Mouse (Mus musculus) heart, embryonic 11.5 days (tissue): ENCODE results near the gene Atp6v0d1. TPM values are rescaled to one million over a fixed set of nuclear protein-coding genes. Genes with fewer than 3 reads are reported as not detected.

Experiments
- ATAC-seq: fragments of 200-750 bp; cut with Nextera tagmentation; replicated peaks from 2 replicates; pipeline ENCODE4 v1.8.0; 2017; ENCODE audit warnings: moderate library complexity; ENCODE audit not compliant: insufficient number of reproducible peaks, low FRiP score, low TSS enrichment
- H3K27ac ChIP-seq: fragments of 300-500 bp; sonication (generic); 2 replicates; pipeline ENCODE4 v1.5.1; 2014; ENCODE audit warnings: mild to moderate bottlenecking, low read depth, low read length
- H3K27me3 ChIP-seq: fragments of 300-500 bp; sonication (generic); 2 replicates; pipeline ENCODE4 v1.6.1; 2014; ENCODE audit warnings: mild to moderate bottlenecking, low read length, mixed read lengths; ENCODE audit not compliant: control insufficient read depth, insufficient read depth
- H3K36me3 ChIP-seq: fragments of 300-500 bp; sonication (generic); 2 replicates; pipeline ENCODE4 v1.6.1; 2014; ENCODE audit warnings: mild to moderate bottlenecking, low read length, moderate library complexity, mixed read lengths; ENCODE audit not compliant: control insufficient read depth, insufficient read depth
- H3K4me1 ChIP-seq: fragments of 300-500 bp; sonication (generic); 2 replicates; pipeline ENCODE4 v1.6.1; 2014; ENCODE audit warnings: low read length; ENCODE audit not compliant: control insufficient read depth, insufficient read depth
- H3K4me2 ChIP-seq: fragments of 300-500 bp; sonication (generic); 2 replicates; pipeline ENCODE4 v1.6.1; 2014; ENCODE audit warnings: mild to moderate bottlenecking, moderate library complexity
- H3K4me3 ChIP-seq: fragments of 300-500 bp; sonication (generic); 2 replicates; pipeline ENCODE4 v1.5.1; 2014; ENCODE audit warnings: low read depth, low read length
- H3K9ac ChIP-seq: fragments of 300-500 bp; sonication (generic); 2 replicates; pipeline ENCODE4 v1.6.1; 2014; ENCODE audit warnings: mild to moderate bottlenecking, low read depth, low read length, moderate library complexity
- H3K9me3 ChIP-seq: fragments of 300-500 bp; sonication (generic); replicated peaks from 2 replicates; pipeline ENCODE4 v1.6.1; 2016; ENCODE audit warnings: low read length; ENCODE audit not compliant: control insufficient read depth
- WGBS: fragments of 180-500 bp; shearing (Covaris S2); extraction: QIAGEN DNeasy Blood & Tissue Kit; methylation state at CpG from one replicate; pipeline ENCODE4 v1.1.7; 2014; ENCODE audit not compliant: insufficient replicate concordance; 5-methylcytosine and 5-hydroxymethylcytosine counted together
- polyA plus RNA-seq: library from polyadenylated mRNA; unstranded; fragments of >200 nt; fragmentation: Nextera tagmentation; extraction: Ambion mirVana; gene quantifications from 2 replicates; pipeline ENCODE4 v1.2.1, GENCODE M21; 2014

Gene Atp6v0d1
- polyA plus RNA-seq, 1 experiment from 2014 or later: 80.7 TPM

DNA sequence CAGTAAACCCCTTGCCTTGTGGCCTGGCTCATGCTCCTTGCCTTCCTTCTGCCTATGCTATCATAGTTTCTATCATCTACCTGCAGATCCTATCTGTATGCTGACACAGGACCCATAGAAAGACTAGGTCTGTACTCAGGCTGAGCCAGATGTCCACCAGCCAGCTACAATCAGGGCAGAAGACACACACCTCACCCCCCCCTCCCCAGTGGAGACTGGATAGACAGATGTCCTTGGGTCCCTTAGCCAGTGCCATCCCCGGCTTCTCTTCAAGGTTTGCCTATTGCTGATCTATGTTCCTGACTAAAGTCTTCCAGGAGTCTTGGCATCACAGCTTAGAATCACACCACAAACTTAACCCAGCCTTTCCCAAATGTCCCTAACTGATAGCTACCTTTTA, 37.6 kb downstream of the Atp6v0d1 start:
- no peak overlapping the region for H3K9ac ChIP-seq
- no peaks in the 10 kb centered on the region for H3K9me3 ChIP-seq
- H3K36me3 ChIP-seq: peaks cover 6% of the 10 kb centered on the region
- H3K4me1 ChIP-seq: peaks cover 14% of the 10 kb centered on the region
- ATAC-seq: no peak
- H3K4me3 ChIP-seq: no peak overlapping the region
- no peak overlapping the region for H3K4me2 ChIP-seq
- no peak overlapping the region for H3K27ac ChIP-seq
- no peaks in the 10 kb centered on the region for H3K27me3 ChIP-seq
- WGBS: 94% methylated on average over 1 of the region's 1 CpGs

- Histone ChIP-seq H3K36me3 (peaks cover 6% of the 10 kb centered on the region), H3K4me1 (peaks cover 18% of the 10 kb centered on the region)
Measured at GRCm38 (mm10) chr8:105527110-105527509, 38.7 kb downstream of the Atp6v0d1 start.

GRCm38 (mm10) chr8:105522890-105523289, 43.0 kb downstream of the Atp6v0d1 start:
- Histone ChIP-seq H3K4me3 (no peak overlapping the region), H3K9me3 (no peaks in the 10 kb centered on the region), H3K4me2 (no peak overlapping the region), H3K9ac (no peak overlapping the region), H3K4me1 (peaks cover 39% of the 10 kb centered on the region), H3K27me3 (peaks cover 12% of the 10 kb centered on the region), H3K27ac (no peak overlapping the region), H3K36me3 (peaks cover 4% of the 10 kb centered on the region)
- ATAC-seq: no peak
- 67% methylated on average over 9 of the region's 9 CpGs for WGBS

More at GRCm38 (mm10) chr8:105527110-105527509, 38.7 kb downstream of the Atp6v0d1 start:
- Histone ChIP-seq H3K9me3 (no peaks in the 10 kb centered on the region), H3K4me3 (no peak overlapping the region), H3K4me2 (no peak overlapping the region), H3K9ac (no peak overlapping the region), H3K27me3 (no peaks in the 10 kb centered on the region), H3K27ac (no peak overlapping the region)
- no peak for ATAC-seq
- 74% methylated on average over 2 of the region's 2 CpGs for WGBS

DNA sequence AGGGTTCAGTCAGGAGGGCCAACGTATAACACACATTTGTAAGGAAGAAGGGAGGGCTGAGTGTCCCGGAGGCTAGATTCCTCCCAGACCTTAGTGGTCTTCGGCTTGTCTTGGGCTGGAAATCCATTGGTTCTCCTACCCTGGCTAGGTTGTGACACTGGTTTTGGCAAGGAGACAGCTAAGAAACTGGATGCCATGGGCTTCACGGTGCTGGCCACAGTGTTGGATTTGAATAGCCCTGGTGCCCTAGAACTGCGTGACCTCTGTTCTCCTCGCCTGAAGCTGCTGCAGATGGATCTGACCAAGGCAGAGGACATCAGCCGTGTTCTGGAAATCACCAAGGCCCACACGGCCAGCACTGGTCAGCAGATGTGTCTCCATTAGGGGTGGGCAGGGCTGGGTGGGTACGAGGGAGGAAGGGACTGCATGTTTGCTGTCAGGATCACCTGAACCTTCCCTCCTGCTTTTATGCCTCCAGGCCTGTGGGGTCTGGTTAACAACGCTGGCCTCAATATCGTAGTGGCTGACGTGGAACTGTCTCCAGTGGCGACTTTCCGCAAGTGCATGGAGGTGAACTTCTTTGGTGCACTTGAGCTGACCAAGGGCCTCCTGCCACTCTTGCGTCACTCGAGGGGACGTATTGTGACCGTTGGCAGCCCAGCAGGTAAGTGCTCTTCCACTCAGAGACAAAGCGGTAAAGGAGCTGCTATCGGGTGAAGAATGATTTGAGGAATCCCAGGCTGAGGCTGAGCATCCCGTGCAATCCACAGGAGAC, 43.7 kb downstream of the Atp6v0d1 start:
- Histone ChIP-seq H3K4me1 (peaks cover 46% of the 10 kb centered on the region), H3K36me3 (peaks cover 4% of the 10 kb centered on the region), H3K27me3 (peaks cover 19% of the 10 kb centered on the region), H3K9me3 (no peaks in the 10 kb centered on the region), H3K9ac (no peak overlapping the region), H3K27ac (no peak overlapping the region), H3K4me3 (no peak overlapping the region), H3K4me2 (no peak overlapping the region)
- no peak for ATAC-seq
- 72% methylated on average over 21 of the region's 21 CpGs for WGBS

DNA sequence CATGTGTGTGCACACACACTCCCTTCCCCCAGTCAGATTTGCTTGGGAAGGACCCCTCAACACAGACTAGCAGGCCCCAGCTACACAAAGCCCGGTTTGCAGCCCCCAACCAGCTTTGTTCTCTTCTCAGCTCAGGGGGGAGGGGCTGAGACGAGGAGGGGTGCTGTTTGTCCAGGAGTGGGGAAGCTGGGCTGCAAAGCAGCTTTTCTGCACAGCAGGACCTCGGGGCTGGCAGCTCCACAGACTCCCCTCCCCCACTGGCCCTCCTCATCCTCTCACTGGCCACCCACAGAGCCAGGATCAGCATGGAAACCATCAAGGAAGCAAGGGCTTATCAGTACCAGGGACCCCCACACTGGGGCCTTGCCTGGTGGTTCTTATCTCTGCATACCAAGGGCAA, 44.8 kb downstream of the Atp6v0d1 start:
- H3K27ac ChIP-seq: peak overlapping the region; percentile 47
- H3K4me3 ChIP-seq: no peak overlapping the region
- no peak for ATAC-seq
- H3K36me3 ChIP-seq: peaks cover 4% of the 10 kb centered on the region
- 0% methylated on average over 3 of the region's 3 CpGs for WGBS
- H3K4me2 ChIP-seq: peak overlapping the region; percentile 23
- peaks cover 20% of the 10 kb centered on the region for H3K27me3 ChIP-seq
- H3K9me3 ChIP-seq: no peaks in the 10 kb centered on the region
- H3K9ac ChIP-seq: no peak overlapping the region
- peaks cover 50% of the 10 kb centered on the region for H3K4me1 ChIP-seq

GRCm38 (mm10) chr8:105520521-105520920, 45.3 kb downstream of the Atp6v0d1 start:
- Histone ChIP-seq H3K27me3 (peaks cover 20% of the 10 kb centered on the region), H3K9ac (no peak overlapping the region), H3K36me3 (peaks cover 4% of the 10 kb centered on the region), H3K9me3 (no peaks in the 10 kb centered on the region), H3K4me1 (peaks cover 53% of the 10 kb centered on the region), H3K4me3 (no peak overlapping the region), H3K4me2 (peak overlapping the region; percentile 99), H3K27ac (no peak overlapping the region)
- WGBS: 26% methylated on average over 5 of the region's 5 CpGs
- ATAC-seq: no peak

DNA sequence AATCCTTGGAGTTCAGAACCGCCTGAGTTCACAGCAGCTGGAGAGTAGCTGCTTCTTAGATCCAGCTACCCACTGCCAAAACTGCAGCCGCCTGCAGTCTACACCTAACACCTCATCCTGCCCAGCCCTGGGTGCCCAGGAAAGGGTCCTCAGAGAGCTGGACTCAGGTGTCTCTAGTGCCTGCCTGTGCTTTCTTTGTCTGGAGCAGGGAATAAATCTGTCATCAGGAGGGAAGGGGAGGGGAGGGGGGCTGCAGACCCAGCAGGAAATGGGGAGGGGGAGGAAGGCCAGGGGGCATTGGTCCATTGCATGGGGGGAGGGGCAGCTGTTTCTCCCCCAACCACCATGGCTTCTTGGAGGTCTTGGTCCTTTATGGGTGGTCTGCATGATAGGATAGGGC, 46.3 kb downstream of the Atp6v0d1 start:
- no peak for ATAC-seq
- H3K9ac ChIP-seq: peak overlapping the region; percentile 77; the same call in 1 of the 2 replicates
- peaks cover 55% of the 10 kb centered on the region for H3K4me1 ChIP-seq
- no peaks in the 10 kb centered on the region for H3K9me3 ChIP-seq
- H3K27me3 ChIP-seq: peaks cover 20% of the 10 kb centered on the region
- no peak overlapping the region; the same call in 1 of the 2 replicates for H3K27ac ChIP-seq
- peak overlapping the region; percentile 99 for H3K4me2 ChIP-seq
- peak overlapping the region; percentile 51 for H3K4me3 ChIP-seq
- no peaks in the 10 kb centered on the region; the same call in none of the 2 replicates for H3K36me3 ChIP-seq
- WGBS: 4% methylated on average over 2 of the region's 2 CpGs

- Histone ChIP-seq H3K27ac (peak within 1 kb of the TSS; percentile 57; the same call in 1 of the 2 replicates), H3K9ac (peak within 1 kb of the TSS; percentile 77), H3K36me3 (no peaks in the 10 kb centered on the region; the same call in 1 of the 2 replicates), H3K27me3 (peaks cover 23% of the 10 kb centered on the region), H3K4me1 (peaks cover 56% of the 10 kb centered on the region), H3K4me2 (peak within 1 kb of the TSS; percentile 99), H3K9me3 (no peaks in the 10 kb centered on the region), H3K4me3 (peak within 1 kb of the TSS; percentile 51)
- ATAC-seq: peak; percentile 32; the same call in 1 of the 2 replicates
- under 1% methylated on average over 65 of the region's 68 CpGs for WGBS
Measured at GRCm38 (mm10) chr8:105518436-105519313, 47.2 kb downstream of the Atp6v0d1 start, which contains the start of gene Hsd11b2. TSS of gene Hsd11b2 (plus strand) at chr8:105518755.
